Mouse (Mus musculus): ENCODE data around the gene Cryba2. TPM values are rescaled to one million over a fixed set of nuclear protein-coding genes. Genes with fewer than 3 reads are reported as not detected.
A peak's percentile ranks its signal among the peaks of the same experiment; 100 is the strongest.

The Cryba2 gene
- polyA plus RNA-seq, 1 experiment: not detected

DNA sequence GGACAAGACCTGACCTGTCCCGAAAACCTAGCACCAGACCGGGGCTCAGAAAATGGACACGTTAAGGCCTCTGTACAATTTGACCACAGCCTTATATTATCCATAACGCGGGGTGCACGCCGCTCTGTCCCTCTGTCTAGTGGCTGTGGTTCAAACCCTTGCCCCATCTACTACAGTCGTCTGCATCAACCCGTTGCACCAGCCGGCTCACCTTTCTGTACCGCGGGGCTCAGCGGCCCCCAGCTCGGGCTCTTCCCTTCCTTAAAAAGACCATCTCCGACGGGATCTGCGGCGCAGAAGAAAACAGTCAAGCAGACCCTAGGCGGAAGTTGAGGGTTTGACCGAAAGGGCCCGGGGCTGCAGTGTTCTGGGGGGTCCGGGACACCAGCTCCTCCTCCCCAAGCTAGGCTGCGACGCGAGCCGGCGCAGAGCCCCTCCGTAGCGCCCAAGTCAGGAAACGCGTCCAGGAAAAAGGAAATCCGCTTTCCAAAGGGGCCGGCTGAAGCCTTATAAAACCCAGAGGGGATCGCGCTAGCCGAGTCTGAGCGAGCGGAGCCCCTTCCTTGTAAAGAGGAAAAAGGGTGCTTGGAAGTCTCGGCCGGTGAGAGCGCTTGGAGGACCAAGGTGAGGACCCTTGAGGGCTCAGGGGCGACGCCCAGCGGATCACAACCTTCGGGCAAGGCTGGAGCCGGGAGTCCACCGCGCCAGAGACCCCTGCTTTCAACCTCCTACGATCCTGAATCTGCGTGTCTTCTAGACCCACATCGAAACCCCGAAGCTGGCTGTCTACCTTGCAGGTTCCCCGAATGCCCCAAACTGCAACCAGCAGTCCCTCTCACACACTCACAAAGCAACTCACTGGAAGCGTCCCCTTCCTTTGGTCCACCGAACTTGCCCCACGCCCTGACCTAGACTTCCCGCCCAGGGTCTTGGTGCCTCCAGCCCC, 8.5 kb downstream of the Cryba2 start:
- H3K4me1 ChIP-seq (ENCODE audit: control insufficient read depth, insufficient read depth, low read length): no peaks in the 10 kb centered on the region
- TF ChIP-seq CTCF (conservative IDR thresholded peaks at IDR 0.05; ENCODE audit: insufficient read depth, insufficient read length, low read depth, low read length) (no peak), POLR2A (IDR thresholded peaks at IDR 0.05; ENCODE audit: low read depth, low read length) (no peak)
- no peak overlapping the region; the same call in 1 of the 2 replicates for H3K4me3 ChIP-seq (ENCODE audit: insufficient read depth, low read depth, low read length)
- no peak overlapping the region for H3K27ac ChIP-seq (ENCODE audit: insufficient read depth, low read depth, low read length)
- peaks cover 10% of the 10 kb centered on the region for H3K27me3 ChIP-seq (replicated peaks; ENCODE audit: control insufficient read depth, insufficient read depth, low read length)
- DNase-seq: no peak
- H3K36me3 ChIP-seq (ENCODE audit: control insufficient read depth, insufficient read depth, low read length): no peaks in the 10 kb centered on the region
- 2% methylated on average over 57 of the region's 57 CpGs for WGBS

DNA sequence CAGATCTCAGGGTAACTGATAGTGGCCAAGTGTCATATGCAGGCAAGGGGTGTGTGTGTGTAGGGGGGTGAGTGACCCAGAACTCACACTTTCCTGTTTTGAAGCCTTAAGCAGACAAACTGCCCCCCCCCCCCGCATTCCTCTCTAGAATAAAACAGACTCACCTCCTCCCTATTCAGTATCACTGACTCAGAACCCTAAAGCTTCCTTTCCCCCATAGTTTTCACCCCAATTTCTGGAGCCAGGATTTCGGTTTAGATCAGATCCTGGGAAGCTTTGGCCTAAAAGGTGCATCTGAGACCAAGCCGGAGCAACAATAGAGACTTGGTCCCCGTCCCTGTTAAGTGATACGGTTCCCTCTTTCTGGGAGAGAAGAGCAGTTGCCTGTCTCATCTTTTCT, 9.5 kb downstream of the Cryba2 start:
- H3K27ac ChIP-seq (ENCODE audit: insufficient read depth, low read depth, low read length): no peak overlapping the region
- no peak overlapping the region for H3K4me3 ChIP-seq (ENCODE audit: insufficient read depth, low read depth, low read length)
- no peak for TF ChIP-seq POLR2A (IDR thresholded peaks at IDR 0.05; ENCODE audit: low read depth, low read length)
- TF ChIP-seq CTCF (conservative IDR thresholded peaks at IDR 0.05; ENCODE audit: insufficient read depth, insufficient read length, low read depth, low read length): no peak
- WGBS: 30% methylated on average over 5 of the region's 5 CpGs
- H3K36me3 ChIP-seq (ENCODE audit: control insufficient read depth, insufficient read depth, low read length): no peaks in the 10 kb centered on the region
- no peaks in the 10 kb centered on the region for H3K4me1 ChIP-seq (ENCODE audit: control insufficient read depth, insufficient read depth, low read length)
- H3K27me3 ChIP-seq (replicated peaks; ENCODE audit: control insufficient read depth, insufficient read depth, low read length): peaks cover 10% of the 10 kb centered on the region
- no peak for DNase-seq

DNA sequence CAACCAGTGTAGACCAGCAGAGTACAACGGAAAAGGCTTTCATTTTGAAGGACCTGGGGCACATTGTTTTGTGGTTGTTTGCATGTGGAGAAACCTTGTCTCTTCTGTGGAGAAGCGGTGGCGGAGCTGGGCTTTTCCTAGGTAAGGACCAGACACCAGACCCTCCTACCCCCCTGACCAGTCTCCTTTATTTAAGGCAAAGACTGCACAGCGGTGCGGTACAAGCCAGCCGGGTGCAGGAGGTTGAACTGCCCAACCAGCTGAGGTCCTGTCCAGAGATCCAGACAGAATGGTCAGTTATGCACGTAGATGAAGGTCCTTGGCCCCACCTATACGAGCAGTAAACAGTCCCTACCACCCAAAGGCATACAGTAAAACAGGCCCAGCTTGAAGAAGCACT, 10.1 kb downstream of the Cryba2 start:
- no peak for DNase-seq
- no peak overlapping the region for H3K27ac ChIP-seq (ENCODE audit: insufficient read depth, low read depth, low read length)
- TF ChIP-seq CTCF (conservative IDR thresholded peaks at IDR 0.05; ENCODE audit: insufficient read depth, insufficient read length, low read depth, low read length) (no peak), POLR2A (IDR thresholded peaks at IDR 0.05; ENCODE audit: low read depth, low read length) (no peak)
- no peaks in the 10 kb centered on the region for H3K4me1 ChIP-seq (ENCODE audit: control insufficient read depth, insufficient read depth, low read length)
- 9% methylated on average over 8 of the region's 8 CpGs for WGBS
- no peaks in the 10 kb centered on the region for H3K36me3 ChIP-seq (ENCODE audit: control insufficient read depth, insufficient read depth, low read length)
- H3K27me3 ChIP-seq (replicated peaks; ENCODE audit: control insufficient read depth, insufficient read depth, low read length): peaks cover 10% of the 10 kb centered on the region
- H3K4me3 ChIP-seq (ENCODE audit: insufficient read depth, low read depth, low read length): no peak overlapping the region

DNA sequence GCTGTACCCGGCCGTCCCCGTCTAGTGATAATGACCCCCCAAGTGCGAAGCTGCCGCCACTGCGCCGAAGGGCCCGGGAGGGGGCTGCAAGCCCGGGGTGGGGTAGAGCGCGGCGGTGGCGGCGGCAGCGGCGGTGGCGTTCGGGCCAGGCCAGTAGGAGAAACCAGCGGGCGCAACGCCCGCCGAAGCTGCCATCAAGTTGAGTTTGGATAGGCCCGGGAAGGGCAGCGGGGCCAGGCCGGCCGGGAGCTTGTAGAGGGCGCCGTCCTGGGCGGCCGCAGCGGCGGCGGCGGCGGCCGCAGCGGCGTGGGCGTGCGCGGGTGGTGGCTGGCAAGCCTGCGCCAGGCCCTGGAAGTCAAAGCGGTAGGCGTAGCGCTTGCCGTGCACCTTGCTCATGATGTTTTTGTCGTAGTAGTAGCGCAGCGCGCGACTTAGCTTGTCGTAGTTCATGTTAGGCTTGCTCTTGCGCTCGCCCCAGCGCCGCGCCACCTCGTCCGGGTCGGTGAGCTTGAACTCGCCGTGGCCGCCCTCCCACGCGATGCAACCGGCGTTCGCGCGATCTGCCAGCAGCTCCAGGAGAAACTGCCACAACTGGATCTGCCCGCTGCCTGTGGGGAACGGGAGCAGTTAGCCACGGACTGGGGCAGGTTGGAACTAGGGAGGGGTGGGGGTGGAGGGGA, 10.7 kb downstream of the Cryba2 start:
- Histone ChIP-seq H3K27ac (ENCODE audit: insufficient read depth, low read depth, low read length) (no peak overlapping the region), H3K4me1 (ENCODE audit: control insufficient read depth, insufficient read depth, low read length) (no peaks in the 10 kb centered on the region), H3K4me3 (ENCODE audit: insufficient read depth, low read depth, low read length) (peak overlapping the region; percentile 27; the same call in 1 of the 2 replicates), H3K36me3 (ENCODE audit: control insufficient read depth, insufficient read depth, low read length) (no peaks in the 10 kb centered on the region), H3K27me3 (replicated peaks; ENCODE audit: control insufficient read depth, insufficient read depth, low read length) (peaks cover 10% of the 10 kb centered on the region)
- 2% methylated on average over 74 of the region's 74 CpGs for whole genome bisulfite sequencing
- TF ChIP-seq POLR2A (IDR thresholded peaks at IDR 0.05; ENCODE audit: low read depth, low read length) (no peak), CTCF (conservative IDR thresholded peaks at IDR 0.05; ENCODE audit: insufficient read depth, insufficient read length, low read depth, low read length) (no peak)
- DNase-seq: peak; percentile 15

DNA sequence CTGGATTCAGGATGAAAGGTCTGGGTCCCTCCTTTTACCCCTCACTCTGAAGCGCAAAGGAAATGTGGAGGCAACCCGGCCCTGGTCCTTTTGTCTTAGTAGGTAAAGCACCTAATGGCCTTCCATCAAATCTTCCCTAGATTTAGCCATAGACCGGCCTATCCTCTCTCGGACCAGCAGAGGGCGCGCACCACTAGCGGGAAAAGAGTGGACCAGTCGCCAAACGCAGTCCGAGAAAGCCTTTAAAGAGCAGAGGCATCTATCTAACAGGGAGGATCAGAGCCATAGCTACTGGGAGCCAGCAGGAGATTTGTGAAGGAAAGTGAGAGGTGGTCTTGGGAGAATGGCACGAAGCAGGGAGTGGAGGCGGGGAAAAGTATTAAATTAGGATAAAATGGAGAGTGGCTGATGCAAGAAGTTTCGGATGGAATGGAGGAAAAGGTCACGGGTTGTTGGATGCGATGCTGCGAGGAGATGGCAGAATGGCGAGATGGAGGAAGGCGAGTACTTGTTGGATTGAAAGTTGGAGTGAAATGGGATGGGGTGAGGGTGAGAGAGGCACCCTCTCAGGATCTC, 12.1 kb downstream of the Cryba2 start:
- H3K27me3 ChIP-seq (replicated peaks; ENCODE audit: control insufficient read depth, insufficient read depth, low read length): peaks cover 10% of the 10 kb centered on the region
- H3K4me3 ChIP-seq (ENCODE audit: insufficient read depth, low read depth, low read length): no peak overlapping the region
- 4% methylated on average over 18 of the region's 18 CpGs for WGBS
- DNase-seq: peak; percentile 79
- H3K36me3 ChIP-seq (ENCODE audit: control insufficient read depth, insufficient read depth, low read length): no peaks in the 10 kb centered on the region
- H3K4me1 ChIP-seq (ENCODE audit: control insufficient read depth, insufficient read depth, low read length): no peaks in the 10 kb centered on the region
- no peak overlapping the region for H3K27ac ChIP-seq (ENCODE audit: insufficient read depth, low read depth, low read length)
- TF ChIP-seq POLR2A (IDR thresholded peaks at IDR 0.05; ENCODE audit: low read depth, low read length) (no peak), CTCF (conservative IDR thresholded peaks at IDR 0.05; ENCODE audit: insufficient read depth, insufficient read length, low read depth, low read length) (peak; percentile 85)

DNA sequence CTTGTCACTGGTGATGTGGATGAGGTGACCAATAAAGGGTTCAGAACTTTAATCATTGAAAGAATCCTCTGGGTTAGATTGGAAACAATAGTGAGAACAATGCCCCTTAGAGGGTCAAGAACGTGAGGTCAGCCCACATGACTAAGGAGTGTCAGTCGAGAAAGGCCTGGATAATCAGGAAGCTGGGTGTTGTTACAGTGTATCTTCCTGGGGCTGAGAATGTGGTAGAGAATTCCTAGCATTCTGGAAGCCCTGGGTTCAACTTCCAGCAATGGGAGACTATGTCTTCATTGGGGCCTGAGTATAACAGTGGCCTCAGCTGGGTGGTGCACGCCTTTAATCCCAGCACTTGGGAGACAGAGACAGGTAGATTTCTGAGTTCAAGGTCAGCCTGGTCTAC, 15.7 kb downstream of the Cryba2 start:
- Histone ChIP-seq H3K4me1 (ENCODE audit: control insufficient read depth, insufficient read depth, low read length) (no peaks in the 10 kb centered on the region), H3K4me3 (ENCODE audit: insufficient read depth, low read depth, low read length) (no peak overlapping the region), H3K36me3 (ENCODE audit: control insufficient read depth, insufficient read depth, low read length) (no peaks in the 10 kb centered on the region), H3K27ac (ENCODE audit: insufficient read depth, low read depth, low read length) (no peak overlapping the region), H3K27me3 (replicated peaks; ENCODE audit: control insufficient read depth, insufficient read depth, low read length) (peaks cover 3% of the 10 kb centered on the region; the same call in 1 of the 2 replicates)
- DNase-seq: no peak
- 56% methylated on average over 3 of the region's 3 CpGs for WGBS
- TF ChIP-seq CTCF (conservative IDR thresholded peaks at IDR 0.05; ENCODE audit: insufficient read depth, insufficient read length, low read depth, low read length): no peak
- TF ChIP-seq POLR2A (IDR thresholded peaks at IDR 0.05; ENCODE audit: low read depth, low read length): no peak

DNA sequence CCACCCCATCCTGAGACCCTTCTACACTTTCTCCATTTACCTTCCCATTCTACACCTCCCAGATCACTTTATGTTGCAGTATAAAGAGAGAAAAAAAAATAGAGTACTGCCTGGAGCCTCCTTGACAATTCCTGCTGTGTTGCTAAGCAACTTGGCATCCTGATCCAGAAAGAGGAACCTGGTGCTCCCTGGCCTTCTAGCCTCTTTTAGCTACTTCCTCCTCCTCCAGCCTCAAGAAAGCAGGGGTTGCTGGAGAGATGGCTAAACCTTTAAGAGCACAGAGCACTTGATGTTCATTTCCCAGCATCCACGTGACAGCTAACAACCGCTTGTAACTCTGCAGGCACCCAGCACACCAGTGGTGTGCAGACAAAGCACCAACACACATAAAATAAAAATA, 20.7 kb downstream of the Cryba2 start:
- Histone ChIP-seq H3K27ac (ENCODE audit: insufficient read depth, low read depth, low read length) (no peak overlapping the region), H3K4me3 (ENCODE audit: insufficient read depth, low read depth, low read length) (no peak overlapping the region), H3K36me3 (ENCODE audit: control insufficient read depth, insufficient read depth, low read length) (no peaks in the 10 kb centered on the region), H3K27me3 (replicated peaks; ENCODE audit: control insufficient read depth, insufficient read depth, low read length) (no peaks in the 10 kb centered on the region), H3K4me1 (ENCODE audit: control insufficient read depth, insufficient read depth, low read length) (no peaks in the 10 kb centered on the region)
- 60% methylated on average over 2 of the region's 2 CpGs for WGBS
- TF ChIP-seq POLR2A (IDR thresholded peaks at IDR 0.05; ENCODE audit: low read depth, low read length): no peak
- TF ChIP-seq CTCF (conservative IDR thresholded peaks at IDR 0.05; ENCODE audit: insufficient read depth, insufficient read length, low read depth, low read length): no peak
- DNase-seq: no peak
